Mouse (Mus musculus): ENCODE data around the gene Zbtb18. TPM values are rescaled to one million over a fixed set of nuclear protein-coding genes. Genes with fewer than 3 reads are reported as not detected.

Zbtb18 gene
- polyA plus RNA-seq, 1 experiment from 2014 or later, result 10.7 TPM

GRCm38 (mm10) chr1:177459536-177459935, 17.4 kb downstream of the Zbtb18 start:
- no peaks in the 10 kb centered on the region for H3K27me3 ChIP-seq (ENCODE audit: control insufficient read depth, insufficient read depth, low read length)
- no peak overlapping the region for H3K4me2 ChIP-seq
- DNase-seq (ENCODE audit: low spot score, missing footprints), result no peak
- H3K9ac ChIP-seq (ENCODE audit: low read length), result no peak overlapping the region
- no peak overlapping the region for H3K27ac ChIP-seq (ENCODE audit: low read depth, low read length)
- no peak overlapping the region for H3K4me3 ChIP-seq (ENCODE audit: low read depth, low read length)
- WGBS, result 66% methylated on average over 2 of the region's 2 CpGs
- ATAC-seq (ENCODE audit: low FRiP score), result no peak
- no peaks in the 10 kb centered on the region for H3K9me3 ChIP-seq (ENCODE audit: control insufficient read depth, low read length)
- peaks cover 9% of the 10 kb centered on the region for H3K4me1 ChIP-seq (ENCODE audit: control insufficient read depth, insufficient read depth, low read length)
- H3K36me3 ChIP-seq (ENCODE audit: control insufficient read depth, insufficient read depth, low read length), result no peaks in the 10 kb centered on the region

- WGBS, result 78% methylated on average over 8 of the region's 8 CpGs
- H3K9me3 ChIP-seq (ENCODE audit: control insufficient read depth, low read length), result no peaks in the 10 kb centered on the region
- DNase-seq (ENCODE audit: low spot score, missing footprints), result no peak
- H3K4me3 ChIP-seq (ENCODE audit: low read depth, low read length), result no peak overlapping the region
- no peaks in the 10 kb centered on the region for H3K27me3 ChIP-seq (ENCODE audit: control insufficient read depth, insufficient read depth, low read length)
- no peak overlapping the region for H3K27ac ChIP-seq (ENCODE audit: low read depth, low read length)
- no peak overlapping the region for H3K4me2 ChIP-seq
- no peaks in the 10 kb centered on the region for H3K36me3 ChIP-seq (ENCODE audit: control insufficient read depth, insufficient read depth, low read length)
- H3K9ac ChIP-seq (ENCODE audit: low read length), result no peak overlapping the region
- ATAC-seq (ENCODE audit: low FRiP score), result no peak
- no peaks in the 10 kb centered on the region for H3K4me1 ChIP-seq (ENCODE audit: control insufficient read depth, insufficient read depth, low read length)
Observed at GRCm38 (mm10) chr1:177467150-177467549, 25.0 kb downstream of the Zbtb18 start.

- Histone ChIP-seq H3K36me3 (ENCODE audit: control insufficient read depth, insufficient read depth, low read length) (no peaks in the 10 kb centered on the region), H3K27me3 (ENCODE audit: control insufficient read depth, insufficient read depth, low read length) (no peaks in the 10 kb centered on the region), H3K4me1 (ENCODE audit: control insufficient read depth, insufficient read depth, low read length) (no peaks in the 10 kb centered on the region), H3K9ac (ENCODE audit: low read length) (no peak overlapping the region), H3K4me2 (no peak overlapping the region), H3K27ac (ENCODE audit: low read depth, low read length) (no peak overlapping the region), H3K9me3 (ENCODE audit: control insufficient read depth, low read length) (no peaks in the 10 kb centered on the region), H3K4me3 (ENCODE audit: low read depth, low read length) (no peak overlapping the region)
- WGBS, result 89% methylated on average over 5 of the region's 5 CpGs
- ATAC-seq (ENCODE audit: low FRiP score), result no peak
- DNase-seq (ENCODE audit: low spot score, missing footprints), result no peak
Observed at GRCm38 (mm10) chr1:177468436-177468835, 26.3 kb downstream of the Zbtb18 start.

- no peak for ATAC-seq (ENCODE audit: low FRiP score)
- Histone ChIP-seq H3K27me3 (ENCODE audit: control insufficient read depth, insufficient read depth, low read length) (no peaks in the 10 kb centered on the region), H3K4me3 (ENCODE audit: low read depth, low read length) (no peak overlapping the region), H3K4me1 (ENCODE audit: control insufficient read depth, insufficient read depth, low read length) (no peaks in the 10 kb centered on the region), H3K9me3 (ENCODE audit: control insufficient read depth, low read length) (no peaks in the 10 kb centered on the region), H3K9ac (ENCODE audit: low read length) (no peak overlapping the region), H3K27ac (ENCODE audit: low read depth, low read length) (no peak overlapping the region), H3K4me2 (no peak overlapping the region), H3K36me3 (ENCODE audit: control insufficient read depth, insufficient read depth, low read length) (no peaks in the 10 kb centered on the region)
- 81% methylated on average over 4 of the region's 4 CpGs for WGBS
- DNase-seq (ENCODE audit: low spot score, missing footprints), result no peak
Observed at GRCm38 (mm10) chr1:177470091-177470490, 27.9 kb downstream of the Zbtb18 start.

GRCm38 (mm10) chr1:177470951-177471350, 28.8 kb downstream of the Zbtb18 start:
- no peak overlapping the region for H3K27ac ChIP-seq (ENCODE audit: low read depth, low read length)
- WGBS, result 63% methylated on average over 2 of the region's 2 CpGs

GRCm38 (mm10) chr1:177475542-177476197, 33.5 kb downstream of the Zbtb18 start:
- no peaks in the 10 kb centered on the region for H3K4me1 ChIP-seq (ENCODE audit: control insufficient read depth, insufficient read depth, low read length)
- ATAC-seq (ENCODE audit: low FRiP score) (no peak), DNase-seq (ENCODE audit: low spot score, missing footprints) (no peak)
- H3K27ac ChIP-seq (ENCODE audit: low read depth, low read length), result no peak overlapping the region
- no peaks in the 10 kb centered on the region for H3K36me3 ChIP-seq (ENCODE audit: control insufficient read depth, insufficient read depth, low read length)
- WGBS, result 90% methylated on average over 13 of the region's 13 CpGs
- no peaks in the 10 kb centered on the region for H3K27me3 ChIP-seq (ENCODE audit: control insufficient read depth, insufficient read depth, low read length)
- no peak overlapping the region for H3K9ac ChIP-seq (ENCODE audit: low read length)
- no peaks in the 10 kb centered on the region for H3K9me3 ChIP-seq (ENCODE audit: control insufficient read depth, low read length)
- no peak overlapping the region for H3K4me2 ChIP-seq
- H3K4me3 ChIP-seq (ENCODE audit: low read depth, low read length), result no peak overlapping the region

More at GRCm38 (mm10) chr1:177470951-177471350, 28.8 kb downstream of the Zbtb18 start:
- Histone ChIP-seq H3K27me3 (ENCODE audit: control insufficient read depth, insufficient read depth, low read length) (no peaks in the 10 kb centered on the region), H3K9me3 (ENCODE audit: control insufficient read depth, low read length) (no peaks in the 10 kb centered on the region), H3K4me2 (no peak overlapping the region), H3K4me3 (ENCODE audit: low read depth, low read length) (no peak overlapping the region), H3K9ac (ENCODE audit: low read length) (no peak overlapping the region), H3K36me3 (ENCODE audit: control insufficient read depth, insufficient read depth, low read length) (no peaks in the 10 kb centered on the region), H3K4me1 (ENCODE audit: control insufficient read depth, insufficient read depth, low read length) (no peaks in the 10 kb centered on the region)
- DNase-seq (ENCODE audit: low spot score, missing footprints) (no peak), ATAC-seq (ENCODE audit: low FRiP score) (no peak)

- H3K4me2 ChIP-seq, result no peak overlapping the region
- H3K4me3 ChIP-seq (ENCODE audit: low read depth, low read length), result no peak overlapping the region
- H3K36me3 ChIP-seq (ENCODE audit: control insufficient read depth, insufficient read depth, low read length), result no peaks in the 10 kb centered on the region
- H3K27ac ChIP-seq (ENCODE audit: low read depth, low read length), result no peak overlapping the region
- no peak overlapping the region for H3K9ac ChIP-seq (ENCODE audit: low read length)
- H3K9me3 ChIP-seq (ENCODE audit: control insufficient read depth, low read length), result no peaks in the 10 kb centered on the region
- no peaks in the 10 kb centered on the region for H3K27me3 ChIP-seq (ENCODE audit: control insufficient read depth, insufficient read depth, low read length)
- H3K4me1 ChIP-seq (ENCODE audit: control insufficient read depth, insufficient read depth, low read length), result no peaks in the 10 kb centered on the region
- DNase-seq (ENCODE audit: low spot score, missing footprints) (no peak), ATAC-seq (ENCODE audit: low FRiP score) (no peak)
- WGBS, result 86% methylated on average over 2 of the region's 2 CpGs
Observed at GRCm38 (mm10) chr1:177478578-177478977, 36.4 kb downstream of the Zbtb18 start.

GRCm38 (mm10) chr1:177479356-177480004, 37.3 kb downstream of the Zbtb18 start:
- no peak for DNase-seq (ENCODE audit: low spot score, missing footprints)
- Histone ChIP-seq H3K36me3 (ENCODE audit: control insufficient read depth, insufficient read depth, low read length) (no peaks in the 10 kb centered on the region), H3K9ac (ENCODE audit: low read length) (no peak overlapping the region), H3K27ac (ENCODE audit: low read depth, low read length) (no peak overlapping the region), H3K9me3 (ENCODE audit: control insufficient read depth, low read length) (no peaks in the 10 kb centered on the region), H3K4me2 (no peak overlapping the region), H3K4me3 (ENCODE audit: low read depth, low read length) (no peak overlapping the region), H3K27me3 (ENCODE audit: control insufficient read depth, insufficient read depth, low read length) (no peaks in the 10 kb centered on the region), H3K4me1 (ENCODE audit: control insufficient read depth, insufficient read depth, low read length) (no peaks in the 10 kb centered on the region)
- WGBS, result 77% methylated on average over 10 of the region's 10 CpGs
- no peak for ATAC-seq (ENCODE audit: low FRiP score)

- Histone ChIP-seq H3K36me3 (ENCODE audit: control insufficient read depth, insufficient read depth, low read length) (no peaks in the 10 kb centered on the region), H3K4me3 (ENCODE audit: low read depth, low read length) (no peak overlapping the region), H3K27ac (ENCODE audit: low read depth, low read length) (no peak overlapping the region), H3K9me3 (ENCODE audit: control insufficient read depth, low read length) (no peaks in the 10 kb centered on the region), H3K4me2 (no peak overlapping the region), H3K9ac (ENCODE audit: low read length) (no peak overlapping the region), H3K4me1 (ENCODE audit: control insufficient read depth, insufficient read depth, low read length) (no peaks in the 10 kb centered on the region), H3K27me3 (ENCODE audit: control insufficient read depth, insufficient read depth, low read length) (no peaks in the 10 kb centered on the region)
- ATAC-seq (ENCODE audit: low FRiP score), result no peak
- 92% methylated on average over 2 of the region's 2 CpGs for WGBS
- no peak for DNase-seq (ENCODE audit: low spot score, missing footprints)
Observed at GRCm38 (mm10) chr1:177483612-177484011, 41.5 kb downstream of the Zbtb18 start.
